Mouse (Mus musculus) CD4-positive, CD25-positive, alpha-beta regulatory T cell (primary cell): ENCODE measurements around the gene Rnh1. TPM values are rescaled to one million over a fixed set of nuclear protein-coding genes. Genes with fewer than 3 reads are reported as not detected.

ENCODE experiments used
- polyA plus RNA-seq: library from polyadenylated mRNA; unstranded; fragments of 100-300 nt; shearing (Covaris generic); gene quantifications from one replicate; pipeline ENCODE4 v1.2.1, GENCODE M21; 2017

Gene Rnh1
- polyA plus RNA-seq, result 116 TPM

GRCm38 (mm10) chr7:141172116-141173006 lies at the start of gene Rnh1:
Gene Rnh1 (minus strand): TSS chr7:141172857.

GRCm38 (mm10) chr7:141215101-141215879 lies 42.6 kb upstream of the Rnh1 start, which contains the start of gene Rassf7:
Gene Rassf7 (plus strand): TSS chr7:141215860.

GRCm38 (mm10) chr7:141213605-141214235 lies 41.1 kb upstream of the Rnh1 start, which contains the start of gene Lmntd2:
Gene Lmntd2 (minus strand): TSS chr7:141214080.

GRCm38 (mm10) chr7:141193948-141194347 lies 21.3 kb upstream of the Rnh1 start, which contains the start of the genes Hras and Lrrc56:
Gene Hras (minus strand): TSS chr7:141194005.
Gene Lrrc56 (plus strand): TSS chr7:141194157.

GRCm38 (mm10) chr7:141122245-141122644 lies 50.4 kb downstream of the Rnh1 start, which contains the start of gene Ptdss2:
Gene Ptdss2 (plus strand): TSS chr7:141122382.

GRCm38 (mm10) chr7:141117636-141118035 lies 55.0 kb downstream of the Rnh1 start, which contains the start of gene Ano9:
Gene Ano9 (minus strand): TSS chr7:141117806.

Other genes starting within 250 kb of the Rnh1 start
- gene Pgghg, start 231.5 kb downstream of the Rnh1 start, polyA plus RNA-seq, result 34.4 TPM
- gene Ifitm5, start 222.6 kb downstream of the Rnh1 start, polyA plus RNA-seq, result 0.48 TPM
- not detected for gene Gm45717, start 216.9 kb downstream of the Rnh1 start, polyA plus RNA-seq
- 16.6 TPM for gene Ifitm2, start 216.9 kb downstream of the Rnh1 start, polyA plus RNA-seq
- gene Ifitm1, start 205.6 kb downstream of the Rnh1 start, polyA plus RNA-seq, result not detected
- gene Ifitm3, start 162.1 kb downstream of the Rnh1 start, polyA plus RNA-seq, result 8.0 TPM
- 0.28 TPM for gene Ifitm6, start 154.9 kb downstream of the Rnh1 start, polyA plus RNA-seq
- not detected for gene Gm17387, start 143.7 kb downstream of the Rnh1 start, polyA plus RNA-seq
- 10.0 TPM for gene B4galnt4, start 111.8 kb downstream of the Rnh1 start, polyA plus RNA-seq
- 286 TPM for gene Pkp3, start 94.6 kb downstream of the Rnh1 start, polyA plus RNA-seq
- 209 TPM for gene Sigirr, start 72.3 kb downstream of the Rnh1 start, polyA plus RNA-seq
- gene Ano9, start 55.1 kb downstream of the Rnh1 start, polyA plus RNA-seq, result not detected
- gene Ptdss2, start 50.5 kb downstream of the Rnh1 start, polyA plus RNA-seq, result 22.4 TPM
- gene Hras, start 21.1 kb upstream of the Rnh1 start, polyA plus RNA-seq, result 49.3 TPM
- 2.7 TPM for gene Lrrc56, start 21.3 kb upstream of the Rnh1 start, polyA plus RNA-seq
- 12.6 TPM for gene Lmntd2, start 41.2 kb upstream of the Rnh1 start, polyA plus RNA-seq
- gene Rassf7, start 43.0 kb upstream of the Rnh1 start, polyA plus RNA-seq, result 21.9 TPM
- 99.1 TPM for gene Phrf1, start 55.9 kb upstream of the Rnh1 start, polyA plus RNA-seq
- gene Irf7, start 93.6 kb upstream of the Rnh1 start, polyA plus RNA-seq, result 129 TPM
- not detected for gene Cdhr5, start 103.9 kb upstream of the Rnh1 start, polyA plus RNA-seq
- not detected for gene Sct, start 106.3 kb upstream of the Rnh1 start, polyA plus RNA-seq
- not detected for gene Drd4, start 119.1 kb upstream of the Rnh1 start, polyA plus RNA-seq
- 71.1 TPM for gene Deaf1, start 154.8 kb upstream of the Rnh1 start, polyA plus RNA-seq
- gene Tmem80, start 154.9 kb upstream of the Rnh1 start, polyA plus RNA-seq, result 49.0 TPM
- 0.06 TPM for gene Eps8l2, start 166.0 kb upstream of the Rnh1 start, polyA plus RNA-seq
- gene Taldo1, start 219.3 kb upstream of the Rnh1 start, polyA plus RNA-seq, result 309 TPM
- gene Gatd1, start 241.3 kb upstream of the Rnh1 start, polyA plus RNA-seq, result 82.3 TPM